Mouse (Mus musculus): ENCODE data around the gene Atrnl1.

Gene Atrnl1

GRCm38 (mm10) chr19:57926164-57926860, 315.5 kb downstream of the Atrnl1 start:
- DNase-seq (ENCODE audit: low read depth), result peak; percentile 36

GRCm38 (mm10) chr19:57926941-57927471, 316.2 kb downstream of the Atrnl1 start:
- no peak for DNase-seq (ENCODE audit: low read depth)

GRCm38 (mm10) chr19:57927566-57928523, 317.0 kb downstream of the Atrnl1 start:
- DNase-seq (ENCODE audit: low read depth), result no peak

- no peak for DNase-seq (ENCODE audit: low read depth)
These were observed 320.8 kb downstream of the Atrnl1 start for GRCm38 (mm10) chr19:57931626-57932025.

GRCm38 (mm10) chr19:57936865-57937264, 326.0 kb downstream of the Atrnl1 start:
- DNase-seq (ENCODE audit: low read depth), result no peak

GRCm38 (mm10) chr19:57939166-57939565, 328.3 kb downstream of the Atrnl1 start:
- no peak for DNase-seq (ENCODE audit: low read depth)

GRCm38 (mm10) chr19:57941529-57941928, 330.7 kb downstream of the Atrnl1 start:
- no peak for DNase-seq (ENCODE audit: low read depth)

- DNase-seq (ENCODE audit: low read depth), result no peak
These were observed 331.4 kb downstream of the Atrnl1 start for GRCm38 (mm10) chr19:57942281-57942680.

GRCm38 (mm10) chr19:57943308-57943707, 332.5 kb downstream of the Atrnl1 start:
- DNase-seq (ENCODE audit: low read depth), result no peak

GRCm38 (mm10) chr19:57944680-57945079, 333.8 kb downstream of the Atrnl1 start:
- no peak for DNase-seq (ENCODE audit: low read depth)

- no peak for DNase-seq (ENCODE audit: low read depth)
These were observed 334.9 kb downstream of the Atrnl1 start for GRCm38 (mm10) chr19:57945626-57946250.

- no peak for DNase-seq (ENCODE audit: low read depth)
These were observed 337.7 kb downstream of the Atrnl1 start for GRCm38 (mm10) chr19:57948489-57948888.

- DNase-seq (ENCODE audit: low read depth), result no peak
These were observed 338.6 kb downstream of the Atrnl1 start for GRCm38 (mm10) chr19:57949260-57949917.

GRCm38 (mm10) chr19:57954131-57954530, 343.3 kb downstream of the Atrnl1 start:
- no peak for DNase-seq (ENCODE audit: low read depth)

GRCm38 (mm10) chr19:57956459-57956858, 345.6 kb downstream of the Atrnl1 start:
- DNase-seq (ENCODE audit: low read depth), result no peak

- no peak for DNase-seq (ENCODE audit: low read depth)
These were observed 346.5 kb downstream of the Atrnl1 start for GRCm38 (mm10) chr19:57957363-57957762.

GRCm38 (mm10) chr19:57958154-57958553, 347.3 kb downstream of the Atrnl1 start:
- DNase-seq (ENCODE audit: low read depth), result no peak

- DNase-seq (ENCODE audit: low read depth), result no peak
These were observed 347.9 kb downstream of the Atrnl1 start for GRCm38 (mm10) chr19:57958726-57959125.

- DNase-seq (ENCODE audit: low read depth), result no peak
These were observed 350.5 kb downstream of the Atrnl1 start for GRCm38 (mm10) chr19:57961321-57961720.

GRCm38 (mm10) chr19:57961738-57962640, 351.2 kb downstream of the Atrnl1 start:
- no peak for DNase-seq (ENCODE audit: low read depth)

GRCm38 (mm10) chr19:57963874-57964273, 353.0 kb downstream of the Atrnl1 start:
- DNase-seq (ENCODE audit: low read depth), result no peak
